Mouse (Mus musculus): ENCODE measurements around the gene Degs1. TPM values are rescaled to one million over a fixed set of nuclear protein-coding genes. Genes with fewer than 3 reads are reported as not detected.

Degs1 gene
- total RNA-seq, 2 experiments from 2014 or later = 81.0 to 81.3 TPM

DNA sequence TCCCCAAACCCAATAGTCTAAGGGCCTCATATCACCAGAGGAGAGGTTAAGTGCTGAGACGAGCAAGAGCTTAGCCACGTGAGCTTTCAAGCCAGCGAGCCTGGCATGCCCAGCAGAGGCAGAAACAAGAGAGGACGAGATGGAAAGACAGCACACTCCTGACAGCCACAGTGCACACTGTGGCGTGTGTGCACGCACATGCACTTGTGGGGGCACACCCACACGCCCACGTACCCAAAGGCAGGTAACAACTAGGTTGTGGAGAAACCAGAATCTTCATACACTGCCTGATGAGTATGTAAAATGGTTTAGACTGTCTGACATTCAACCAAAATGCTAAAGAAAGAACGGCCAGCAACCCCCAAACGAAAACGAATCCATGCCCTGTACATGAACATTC lies 2.0 kb downstream of the Degs1 start:
- no peak for DNase-seq

GRCm38 (mm10) chr1:182280046-182280445 lies 2.6 kb downstream of the Degs1 start:
- peak; percentile 24 for DNase-seq

DNA sequence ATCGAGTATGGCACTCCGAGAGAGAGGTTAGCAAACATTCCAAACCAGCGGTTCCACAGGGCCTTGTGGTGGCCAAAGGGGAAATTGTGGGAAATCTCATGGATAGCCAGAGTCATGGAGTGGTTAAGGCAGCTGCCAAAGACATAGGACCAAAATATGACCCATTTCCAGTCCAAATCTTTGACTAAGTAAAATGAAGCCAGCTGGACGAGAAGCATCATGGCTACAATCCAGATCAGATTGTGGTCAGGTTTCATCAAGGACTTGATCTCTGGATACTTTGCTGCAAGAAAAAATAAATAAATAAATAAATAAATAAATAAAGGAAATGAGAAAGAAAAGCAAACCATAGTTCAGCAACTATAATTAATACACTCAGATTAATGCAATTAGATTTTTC lies 3.2 kb downstream of the Degs1 start:
- DNase-seq = no peak

- no peak for DNase-seq
Measured at GRCm38 (mm10) chr1:182275109-182275508, 7.5 kb downstream of the Degs1 start.

- DNase-seq = peak; percentile 65
Measured at GRCm38 (mm10) chr1:182271632-182272031, 11.0 kb downstream of the Degs1 start.

GRCm38 (mm10) chr1:182271130-182271529 lies 11.5 kb downstream of the Degs1 start:
- DNase-seq = no peak

DNA sequence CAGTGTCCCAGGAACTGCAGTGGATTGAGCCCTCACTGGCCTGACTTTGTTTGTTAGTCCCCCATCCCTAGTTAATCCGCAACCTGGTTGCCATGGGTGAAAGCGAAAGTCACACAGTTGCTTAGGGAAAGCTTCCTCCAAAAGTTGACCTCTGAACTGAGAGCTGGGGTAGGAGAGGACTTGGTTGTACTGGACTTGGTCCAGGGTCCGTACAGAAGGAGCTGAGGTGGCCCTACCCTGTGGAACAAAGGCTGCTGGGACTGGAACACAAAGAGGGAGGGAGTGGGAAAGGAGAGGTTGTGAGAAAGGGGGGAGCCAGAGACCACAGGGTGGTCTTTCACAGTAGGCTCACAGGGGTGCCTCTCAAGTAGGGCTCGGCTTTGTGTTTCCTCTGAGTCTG lies 14.3 kb downstream of the Degs1 start:
- DNase-seq = no peak

- no peak for DNase-seq
Measured at GRCm38 (mm10) chr1:182266028-182266525, 16.5 kb downstream of the Degs1 start.

DNA sequence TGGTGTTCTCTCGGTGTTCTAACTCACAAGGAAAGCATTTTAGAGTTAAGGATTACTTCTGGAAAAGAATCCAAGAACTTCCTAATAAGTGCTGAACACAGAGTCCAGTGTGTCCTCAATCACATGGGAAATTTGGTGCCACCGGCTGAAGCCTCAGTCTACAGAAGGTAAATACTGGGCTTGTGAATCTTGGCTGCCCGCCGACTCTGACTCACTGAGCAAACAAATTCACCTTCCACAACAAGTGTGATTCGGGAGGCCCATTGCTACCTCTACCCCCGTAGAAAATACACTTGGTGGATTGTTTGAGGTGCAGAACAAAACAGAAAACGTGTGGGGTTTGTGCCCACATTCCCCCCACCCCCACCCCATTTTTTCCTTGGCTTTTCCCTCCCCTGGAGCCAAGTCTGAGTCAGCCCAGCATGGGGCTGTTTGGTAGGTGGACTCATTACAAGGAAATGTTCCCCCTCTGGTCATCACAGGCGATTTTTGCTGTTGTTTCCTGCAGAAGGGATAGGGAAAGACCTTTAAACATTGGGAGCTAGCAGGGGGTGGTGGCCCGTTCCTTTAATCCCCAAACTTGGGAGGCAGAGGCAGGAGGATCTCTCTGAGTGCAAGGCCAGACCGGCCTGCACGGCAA lies 26.4 kb downstream of the Degs1 start:
- peak; percentile 46 for DNase-seq

DNA sequence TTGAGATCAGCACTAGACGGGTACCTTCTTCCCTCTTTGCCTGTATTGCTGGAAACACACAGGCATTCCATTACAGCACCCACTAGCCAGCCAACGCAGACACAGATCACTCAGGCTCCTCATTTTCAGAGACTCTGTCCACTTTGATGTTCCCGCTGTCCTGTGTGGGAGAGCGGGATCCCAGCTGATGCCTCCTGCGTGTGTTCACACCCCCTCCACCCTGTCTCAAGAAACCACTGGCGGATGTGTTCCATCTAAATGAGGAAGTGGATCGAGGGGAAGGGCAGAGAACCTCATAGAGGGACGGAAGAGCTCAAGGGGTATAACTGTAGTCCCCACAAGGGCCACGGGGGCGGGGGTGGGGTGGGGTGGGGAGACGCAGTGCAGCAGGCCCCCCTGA lies 27.6 kb downstream of the Degs1 start:
- no peak for DNase-seq

GRCm38 (mm10) chr1:182254618-182255017 lies 28.0 kb downstream of the Degs1 start:
- no peak for DNase-seq

DNA sequence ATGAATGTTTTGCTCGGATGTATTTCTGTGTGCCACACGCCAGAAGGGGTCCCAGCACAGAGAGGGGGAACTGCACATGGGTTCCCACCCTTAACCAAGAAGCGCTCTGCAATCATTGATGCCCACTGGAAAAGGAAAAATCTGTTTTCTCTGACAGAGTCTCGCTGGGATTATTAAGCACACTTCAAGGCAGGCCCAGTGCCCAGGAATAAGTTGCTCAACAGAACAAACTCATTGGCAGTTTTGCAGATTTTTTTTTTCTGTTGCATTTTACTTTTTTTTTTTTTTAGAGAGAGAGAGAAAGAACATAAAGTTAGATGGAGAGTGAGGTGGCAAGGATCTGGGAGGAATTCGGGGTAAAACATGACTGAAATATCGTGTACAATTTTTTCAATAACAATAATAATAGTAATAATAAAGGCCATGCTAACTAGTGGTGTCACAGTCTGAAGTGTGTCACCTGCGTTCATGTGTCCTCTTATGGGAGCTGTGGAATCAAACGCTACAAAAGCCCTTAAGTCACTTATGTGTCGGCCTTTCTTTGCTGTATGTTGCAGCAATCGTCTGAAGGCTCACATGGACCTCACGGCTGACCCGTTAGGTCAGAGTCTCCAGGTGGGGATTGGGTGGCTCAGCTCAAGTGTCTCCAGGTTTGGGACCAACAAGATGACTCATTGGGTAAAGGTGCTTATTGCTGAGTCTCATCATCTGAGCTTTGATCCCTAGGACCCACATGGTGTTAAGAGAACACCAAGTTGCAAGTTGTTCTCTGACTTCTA lies 28.7 kb downstream of the Degs1 start:
- peak; percentile 22 for DNase-seq

GRCm38 (mm10) chr1:182252534-182253171 lies 30.0 kb downstream of the Degs1 start:
- no peak for DNase-seq

DNA sequence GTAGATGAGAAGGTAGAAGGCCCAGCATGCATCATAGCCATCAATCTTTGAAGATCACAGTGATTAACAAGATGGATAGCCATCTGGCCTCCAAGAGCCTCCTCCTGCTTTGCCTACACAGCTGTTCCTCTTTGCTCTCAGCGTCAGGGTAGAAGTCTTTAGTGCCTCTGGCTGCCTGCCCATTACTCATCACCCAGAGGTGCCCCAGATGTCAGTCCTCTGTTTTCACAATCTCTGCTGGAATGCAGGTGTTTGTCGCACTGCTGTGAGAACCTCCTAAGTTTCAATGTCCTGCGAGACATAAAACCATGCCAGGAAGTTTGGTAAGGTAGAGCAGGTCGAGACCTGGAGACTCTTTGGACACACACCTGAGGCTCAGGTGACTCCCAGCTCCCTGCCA lies 31.9 kb downstream of the Degs1 start:
- peak; percentile 11 for DNase-seq

DNA sequence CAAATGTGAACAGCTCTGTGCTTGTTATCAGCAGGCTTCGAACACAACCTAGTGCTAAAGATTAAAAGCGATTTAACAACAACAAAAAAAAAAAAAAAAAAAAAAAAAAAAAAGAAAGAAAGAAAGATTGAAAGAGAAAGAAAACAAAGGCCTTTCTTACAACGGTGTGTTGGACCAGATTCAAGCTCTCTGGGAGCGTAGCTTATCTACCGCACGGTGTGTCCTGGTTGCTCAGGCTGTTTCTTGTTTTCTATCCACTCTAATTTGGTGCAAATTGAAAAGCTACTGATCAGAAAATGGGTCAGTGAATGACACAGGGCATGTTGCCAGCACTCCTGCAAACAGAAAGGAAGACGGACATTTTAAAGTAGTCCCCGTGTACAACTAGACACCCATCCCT lies 33.3 kb downstream of the Degs1 start:
- DNase-seq = no peak

DNA sequence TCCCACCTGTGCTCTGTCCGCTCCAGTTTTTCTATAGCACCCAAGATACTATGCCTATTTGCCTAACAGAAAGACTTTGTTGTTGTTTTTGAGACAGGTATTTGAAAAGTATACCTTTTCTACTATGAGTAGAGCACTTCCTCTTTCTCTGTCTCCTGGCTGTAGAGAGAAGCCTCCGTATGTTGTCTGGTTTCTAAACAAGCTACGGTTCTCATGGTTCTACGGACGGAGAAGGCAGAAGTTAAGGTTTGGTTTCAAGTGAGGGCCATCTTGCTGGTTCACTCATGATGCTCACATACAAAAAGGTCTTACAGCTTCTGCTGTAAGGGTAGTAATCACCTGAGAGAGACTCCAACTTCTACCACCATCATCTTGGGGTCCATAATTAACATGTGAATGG lies 37.6 kb downstream of the Degs1 start:
- DNase-seq = no peak

DNA sequence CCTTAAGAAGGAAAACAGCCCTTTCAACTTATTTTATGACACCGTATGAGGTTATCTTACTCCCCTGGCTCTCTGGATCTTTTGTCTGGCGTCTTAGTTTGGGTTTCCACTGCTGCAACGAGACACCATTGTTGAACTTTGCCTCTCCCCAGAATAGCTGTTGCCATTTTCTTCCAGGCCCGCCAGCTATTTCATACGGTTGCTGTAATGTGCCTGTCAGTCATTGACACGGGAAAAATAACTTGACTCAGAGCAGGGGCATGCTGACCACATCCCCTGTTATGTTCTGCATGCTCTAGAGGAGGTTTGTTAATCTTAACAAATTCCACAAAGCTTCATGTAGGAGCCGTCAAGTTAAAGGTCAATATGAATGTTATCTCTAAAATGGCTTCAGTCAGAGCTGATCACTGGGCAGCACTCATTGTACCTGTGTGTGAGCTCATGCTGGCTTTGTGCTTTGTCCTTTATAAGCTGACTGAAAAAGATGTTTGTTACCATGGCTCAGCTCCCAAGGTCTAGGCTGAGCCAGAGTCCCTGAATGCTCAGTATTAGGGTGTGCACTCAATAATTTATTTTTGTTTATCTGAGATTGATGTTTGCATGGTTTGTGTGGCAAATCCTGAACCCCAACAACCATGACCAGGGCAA lies 44.4 kb downstream of the Degs1 start:
- no peak for DNase-seq

DNA sequence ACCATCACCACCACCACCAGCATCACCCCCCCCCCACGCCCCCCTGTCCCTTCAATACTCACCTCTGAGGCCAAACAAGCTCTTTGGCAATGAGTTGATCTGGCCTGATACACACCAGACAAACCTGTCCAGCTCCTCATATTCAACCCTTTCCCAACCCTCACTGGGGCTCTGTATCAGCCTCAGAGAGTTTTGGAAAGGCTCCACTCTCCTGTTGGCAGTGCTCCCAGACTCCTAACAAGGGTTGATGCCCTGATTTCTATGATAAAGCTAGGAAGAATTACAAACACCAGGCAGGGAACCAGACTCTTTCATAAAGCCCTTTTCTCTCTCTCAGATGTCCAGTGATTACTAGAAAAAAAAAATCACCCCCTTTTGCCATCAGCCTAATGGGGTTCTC lies 45.2 kb downstream of the Degs1 start:
- peak; percentile 73 for DNase-seq

- no peak for DNase-seq
Measured at GRCm38 (mm10) chr1:182235174-182235573, 47.4 kb downstream of the Degs1 start.

DNA sequence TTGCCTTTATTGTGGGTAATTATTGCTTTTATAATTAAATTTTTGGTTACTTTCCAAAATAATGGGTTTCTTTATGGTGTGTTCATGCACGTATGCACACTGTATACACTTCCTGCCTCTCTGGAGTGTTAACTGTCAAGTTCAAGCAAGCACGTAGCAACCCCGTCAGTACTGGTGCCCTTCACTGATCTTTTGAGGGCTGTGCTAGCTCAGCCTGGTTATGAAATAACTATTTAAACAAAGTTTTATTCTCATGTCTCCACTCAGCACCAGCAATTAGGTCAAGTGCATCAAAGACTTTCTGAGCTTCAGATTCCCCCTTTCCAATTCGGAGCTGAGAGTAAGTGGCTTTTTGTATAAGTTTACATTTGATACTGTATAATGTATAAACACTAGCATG lies 53.2 kb downstream of the Degs1 start:
- DNase-seq = no peak

GRCm38 (mm10) chr1:182227141-182227963 lies 55.3 kb downstream of the Degs1 start:
- DNase-seq = peak; percentile 18

DNA sequence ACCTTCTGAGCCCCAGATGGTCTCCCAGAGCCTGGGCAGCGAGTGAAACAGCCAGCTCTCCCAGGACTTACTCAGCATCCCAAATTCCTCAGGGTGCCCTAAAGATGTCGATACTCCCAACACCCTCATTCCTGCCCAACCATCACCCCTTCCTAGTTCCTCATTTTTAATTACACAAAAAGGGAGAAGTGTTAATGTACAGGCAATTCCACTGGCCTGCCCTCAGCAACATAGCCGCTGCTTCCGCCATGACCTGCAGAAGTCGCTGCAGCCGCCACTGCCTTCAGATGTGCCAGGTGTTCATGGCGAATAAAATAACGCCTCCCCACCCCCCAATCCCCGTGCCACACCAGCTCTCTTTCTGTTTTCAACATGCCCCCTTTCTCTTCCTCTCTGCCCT lies 56.3 kb downstream of the Degs1 start:
- no peak for DNase-seq
